Mouse (Mus musculus) cerebellum, adult 8-10 months (tissue): ENCODE data around the gene Fbrs.
"Not testable (repeated sequence)": the region's sequence is repeated elsewhere in the genome, so short reads cannot be mapped to it uniquely, and the experiment has no call there.

Experiments
- DNase-seq: peaks from one replicate; pipeline ENCODE4 v3.0.0; 2022

Fbrs gene

GRCm38 (mm10) chr7:127478635-127479317, at the start of gene Fbrs:
Gene Fbrs, plus strand, starts transcription at chr7:127479199.
- peak; percentile 93 for DNase-seq

- DNase-seq, result no peak
Observed at GRCm38 (mm10) chr7:127435206-127435605, 43.8 kb upstream of the Fbrs start.

- no peak for DNase-seq
Observed at GRCm38 (mm10) chr7:127437724-127438123, 41.3 kb upstream of the Fbrs start.

- DNase-seq, result no peak
Observed at GRCm38 (mm10) chr7:127443976-127444375, 35.0 kb upstream of the Fbrs start.

GRCm38 (mm10) chr7:127448521-127449300, 30.3 kb upstream of the Fbrs start, which contains the start of gene Zfp689:
Gene Zfp689, minus strand, starts transcription at chr7:127449158.
- DNase-seq, result peak; percentile 94

- DNase-seq, result no peak
Observed at GRCm38 (mm10) chr7:127449966-127450365, 29.0 kb upstream of the Fbrs start.

- no peak for DNase-seq
Observed at GRCm38 (mm10) chr7:127453056-127453455, 25.9 kb upstream of the Fbrs start.

- DNase-seq, result no peak
Observed at GRCm38 (mm10) chr7:127454905-127455304, 24.1 kb upstream of the Fbrs start.

GRCm38 (mm10) chr7:127458371-127459122, 20.5 kb upstream of the Fbrs start:
- not testable (repeated sequence) for DNase-seq

GRCm38 (mm10) chr7:127459311-127459710, 19.7 kb upstream of the Fbrs start, which contains the start of gene Prr14:
Gene Prr14, plus strand, starts transcription at chr7:127459611.
- not testable (repeated sequence) for DNase-seq

- DNase-seq, result no peak
Observed at GRCm38 (mm10) chr7:127465191-127465590, 13.8 kb upstream of the Fbrs start.

- not testable (repeated sequence) for DNase-seq
Observed at GRCm38 (mm10) chr7:127465670-127466069, 13.3 kb upstream of the Fbrs start.

GRCm38 (mm10) chr7:127466606-127467005, 12.4 kb upstream of the Fbrs start:
- DNase-seq, result no peak

GRCm38 (mm10) chr7:127470011-127470715, 8.8 kb upstream of the Fbrs start:
- DNase-seq, result no peak

GRCm38 (mm10) chr7:127470743-127471645, 8.0 kb upstream of the Fbrs start:
- DNase-seq, result peak; percentile 87

- DNase-seq, result peak; percentile 60
Observed at GRCm38 (mm10) chr7:127471646-127472010, 7.4 kb upstream of the Fbrs start.

- no peak for DNase-seq
Observed at GRCm38 (mm10) chr7:127472060-127472459, 6.9 kb upstream of the Fbrs start.

- DNase-seq, result peak; percentile 31
Observed at GRCm38 (mm10) chr7:127473705-127474104, 5.3 kb upstream of the Fbrs start.

- DNase-seq, result no peak
Observed at GRCm38 (mm10) chr7:127474378-127475070, 4.5 kb upstream of the Fbrs start.

GRCm38 (mm10) chr7:127475186-127475740, 3.7 kb upstream of the Fbrs start:
- DNase-seq, result peak; percentile 33

- DNase-seq, result peak; percentile 56
Observed at GRCm38 (mm10) chr7:127476336-127476735, 2.7 kb upstream of the Fbrs start.
